Mouse (Mus musculus): ENCODE results near the gene Kctd14. TPM values are rescaled to one million over a fixed set of nuclear protein-coding genes. Genes with fewer than 3 reads are reported as not detected.
"Not testable (repeated sequence)": the region's sequence is repeated elsewhere in the genome, so short reads cannot be mapped to it uniquely, and the experiment has no call there.

The Kctd14 gene
- 1.1 and 1.5 TPM in 2 replicates for polyA plus RNA-seq (2015; fragmentation: Nextera tagmentation; extraction: Ambion mirVana)

- not testable (repeated sequence) for H3K27ac ChIP-seq; H3K4me3 ChIP-seq; H3K9me3 ChIP-seq; H3K9ac ChIP-seq; H3K4me2 ChIP-seq; ATAC-seq (ENCODE audit: low FRiP score); H3K36me3 ChIP-seq
- H3K4me1 ChIP-seq (replicated peaks), result peaks cover 22% of the 10 kb centered on the region
- H3K27me3 ChIP-seq, result 0 out of 2 replicates have a peak, but pooled peaks cover 13% of the 10 kb centered on the region
- WGBS, result 81% methylated on average over 2 of the region's 2 CpGs
Measured at GRCm38 (mm10) chr7:97451023-97451422, at the start of gene Kctd14. TSS of gene Kctd14 (plus strand) at chr7:97451323.

GRCm38 (mm10) chr7:97407145-97407544, 44.0 kb upstream of the Kctd14 start:
- Histone ChIP-seq H3K9me3 (no peaks in the 10 kb centered on the region), H3K4me3 (no peak overlapping the region), H3K9ac (no peak overlapping the region), H3K27ac (no peak overlapping the region), H3K4me1 (replicated peaks) (peaks cover 1% of the 10 kb centered on the region), H3K36me3 (peaks cover 53% of the 10 kb centered on the region), H3K4me2 (no peak overlapping the region), H3K27me3 (no peaks in the 10 kb centered on the region)
- WGBS, result 84% methylated on average over 10 of the region's 10 CpGs
- no peak for ATAC-seq (ENCODE audit: low FRiP score)

- H3K27ac ChIP-seq, result no peak overlapping the region
- ATAC-seq (ENCODE audit: low FRiP score), result no peak
- H3K27me3 ChIP-seq, result no peaks in the 10 kb centered on the region
- WGBS, result 96% methylated on average over 2 of the region's 2 CpGs
- H3K36me3 ChIP-seq, result peaks cover 51% of the 10 kb centered on the region
- no peaks in the 10 kb centered on the region for H3K4me1 ChIP-seq (replicated peaks)
- H3K9me3 ChIP-seq, result no peaks in the 10 kb centered on the region
- no peak overlapping the region for H3K4me3 ChIP-seq
- no peak overlapping the region for H3K9ac ChIP-seq
- no peak overlapping the region for H3K4me2 ChIP-seq
Measured at GRCm38 (mm10) chr7:97411106-97411505, 40.0 kb upstream of the Kctd14 start.

GRCm38 (mm10) chr7:97411575-97411974, 39.5 kb upstream of the Kctd14 start:
- ATAC-seq (ENCODE audit: low FRiP score), result no peak
- no peaks in the 10 kb centered on the region for H3K4me1 ChIP-seq (replicated peaks)
- no peak overlapping the region for H3K9ac ChIP-seq
- no peaks in the 10 kb centered on the region for H3K27me3 ChIP-seq
- no peak overlapping the region for H3K4me3 ChIP-seq
- H3K27ac ChIP-seq, result no peak overlapping the region
- H3K36me3 ChIP-seq, result peaks cover 51% of the 10 kb centered on the region
- no peaks in the 10 kb centered on the region for H3K9me3 ChIP-seq
- no peak overlapping the region for H3K4me2 ChIP-seq
- 83% methylated on average over 3 of the region's 3 CpGs for WGBS

- H3K4me1 ChIP-seq (replicated peaks), result peaks cover 9% of the 10 kb centered on the region; the same call in 1 of the 2 replicates
- H3K9ac ChIP-seq, result no peak overlapping the region
- ATAC-seq (ENCODE audit: low FRiP score), result no peak
- no peak overlapping the region for H3K4me3 ChIP-seq
- no peaks in the 10 kb centered on the region for H3K27me3 ChIP-seq
- H3K36me3 ChIP-seq, result peaks cover 38% of the 10 kb centered on the region
- no peak overlapping the region for H3K4me2 ChIP-seq
- H3K27ac ChIP-seq, result no peak overlapping the region
- no peaks in the 10 kb centered on the region for H3K9me3 ChIP-seq
- 100% methylated on average over 1 of the region's 1 CpGs for WGBS
Measured at GRCm38 (mm10) chr7:97413981-97414380, 37.1 kb upstream of the Kctd14 start.

GRCm38 (mm10) chr7:97414426-97414825, 36.7 kb upstream of the Kctd14 start:
- no peak overlapping the region for H3K4me2 ChIP-seq
- no peak for ATAC-seq (ENCODE audit: low FRiP score)
- H3K27ac ChIP-seq, result no peak overlapping the region
- H3K27me3 ChIP-seq, result no peaks in the 10 kb centered on the region
- H3K9me3 ChIP-seq, result no peaks in the 10 kb centered on the region
- H3K9ac ChIP-seq, result no peak overlapping the region
- H3K36me3 ChIP-seq, result peaks cover 34% of the 10 kb centered on the region
- 83% methylated on average over 1 of the region's 1 CpGs for WGBS
- no peak overlapping the region for H3K4me3 ChIP-seq
- peaks cover 9% of the 10 kb centered on the region; the same call in 1 of the 2 replicates for H3K4me1 ChIP-seq (replicated peaks)

GRCm38 (mm10) chr7:97414915-97415687, 36.0 kb upstream of the Kctd14 start:
- Histone ChIP-seq H3K27me3 (no peaks in the 10 kb centered on the region), H3K36me3 (peaks cover 27% of the 10 kb centered on the region), H3K9ac (no peak overlapping the region), H3K4me3 (no peak overlapping the region), H3K9me3 (no peaks in the 10 kb centered on the region), H3K4me2 (no peak overlapping the region), H3K27ac (no peak overlapping the region), H3K4me1 (replicated peaks) (peaks cover 9% of the 10 kb centered on the region; the same call in 1 of the 2 replicates)
- no peak for ATAC-seq (ENCODE audit: low FRiP score)
- WGBS, result 74% methylated on average over 9 of the region's 9 CpGs

GRCm38 (mm10) chr7:97416473-97416872, 34.6 kb upstream of the Kctd14 start:
- Histone ChIP-seq H3K4me3 (no peak overlapping the region), H3K9ac (no peak overlapping the region), H3K27me3 (no peaks in the 10 kb centered on the region), H3K4me1 (replicated peaks) (peaks cover 15% of the 10 kb centered on the region), H3K4me2 (no peak overlapping the region), H3K36me3 (peaks cover 14% of the 10 kb centered on the region), H3K9me3 (no peaks in the 10 kb centered on the region), H3K27ac (no peak overlapping the region)
- 94% methylated on average over 4 of the region's 4 CpGs for WGBS
- ATAC-seq (ENCODE audit: low FRiP score), result no peak

GRCm38 (mm10) chr7:97416906-97417777, 34.0 kb upstream of the Kctd14 start, which contains the start of gene Thrsp:
TSS of gene Thrsp (minus strand) at chr7:97417730.
- H3K4me3 ChIP-seq, result no peak within 1 kb of the TSS
- no peak for ATAC-seq (ENCODE audit: low FRiP score)
- H3K36me3 ChIP-seq, result peaks cover 9% of the 10 kb centered on the region
- WGBS, result 78% methylated on average over 25 of the region's 25 CpGs
- H3K4me2 ChIP-seq, result no peak within 1 kb of the TSS
- no peaks in the 10 kb centered on the region for H3K9me3 ChIP-seq
- H3K27ac ChIP-seq, result no peak within 1 kb of the TSS
- H3K9ac ChIP-seq, result no peak within 1 kb of the TSS
- H3K27me3 ChIP-seq, result no peaks in the 10 kb centered on the region
- H3K4me1 ChIP-seq (replicated peaks), result peaks cover 15% of the 10 kb centered on the region

GRCm38 (mm10) chr7:97418717-97419116, 32.4 kb upstream of the Kctd14 start:
- ATAC-seq (ENCODE audit: low FRiP score), result 0 out of 2 replicates have a peak, but pooled peaks have one; percentile 5
- H3K4me3 ChIP-seq, result no peak overlapping the region
- no peak overlapping the region for H3K9ac ChIP-seq
- no peaks in the 10 kb centered on the region for H3K36me3 ChIP-seq
- H3K4me2 ChIP-seq, result no peak overlapping the region
- H3K27me3 ChIP-seq, result no peaks in the 10 kb centered on the region
- WGBS, result 64% methylated on average over 5 of the region's 5 CpGs
- H3K4me1 ChIP-seq (replicated peaks), result peaks cover 15% of the 10 kb centered on the region
- H3K9me3 ChIP-seq, result no peaks in the 10 kb centered on the region
- no peak overlapping the region for H3K27ac ChIP-seq

GRCm38 (mm10) chr7:97419163-97419562, 32.0 kb upstream of the Kctd14 start:
- no peak overlapping the region for H3K27ac ChIP-seq
- peaks cover 15% of the 10 kb centered on the region for H3K4me1 ChIP-seq (replicated peaks)
- H3K4me2 ChIP-seq, result no peak overlapping the region
- no peak overlapping the region for H3K4me3 ChIP-seq
- no peaks in the 10 kb centered on the region for H3K36me3 ChIP-seq
- H3K9me3 ChIP-seq, result no peaks in the 10 kb centered on the region
- WGBS, result 87% methylated on average over 5 of the region's 5 CpGs
- H3K27me3 ChIP-seq, result no peaks in the 10 kb centered on the region
- no peak overlapping the region for H3K9ac ChIP-seq
- peak; percentile 18; the same call in 1 of the 2 replicates for ATAC-seq (ENCODE audit: low FRiP score)

- Histone ChIP-seq H3K36me3 (no peaks in the 10 kb centered on the region), H3K9me3 (no peaks in the 10 kb centered on the region), H3K27ac (no peak overlapping the region), H3K4me1 (replicated peaks) (peaks cover 20% of the 10 kb centered on the region), H3K27me3 (no peaks in the 10 kb centered on the region), H3K4me2 (no peak overlapping the region), H3K9ac (no peak overlapping the region; the same call in 1 of the 2 replicates), H3K4me3 (no peak overlapping the region)
- WGBS, result 73% methylated on average over 1 of the region's 1 CpGs
- ATAC-seq (ENCODE audit: low FRiP score), result no peak
Measured at GRCm38 (mm10) chr7:97420406-97420805, 30.7 kb upstream of the Kctd14 start.

Measured in hindbrain, embryonic 13.5 days (tissue).